Mouse (Mus musculus) T-helper 17 cell (primary cell): ENCODE results near the gene Hist1h2af.

ENCODE experiments used
- in situ Hi-C, 2 experiments: fragments of 300-600 bp; cut with MboI, MseI; formaldehyde crosslinking; loops; 1 replicate in 1 of 2; 2 replicates in 1 of 2; pipeline ENCODE4 v1.15.1; 2025; ENCODE audit warnings: high pct_unique_total_duplicates in 2 of 2

Hist1h2af gene

GRCm38 (mm10) chr13:23533560-23534367 is at the start of gene Hist1h2af:
Gene Hist1h2af, plus strand, starts transcription at chr13:23533906.
- in situ Hi-C loops: loop anchor here in 1 of 2 experiments (5.0 to 10.0 kb wide), 3 partner anchors 49 to 1819 kb away; partner anchors contain the start of genes Hist1h2ai, Hist1h2an, Hist1h2bl and Hist1h2bp

GRCm38 (mm10) chr13:23485271-23485670 is 48.4 kb upstream of the Hist1h2af start:
- in situ Hi-C loops: no loop called here

- in situ Hi-C loops: no loop called here
These were observed 45.0 kb upstream of the Hist1h2af start, which contains the start of gene Btn2a2 for GRCm38 (mm10) chr13:23488400-23489322. Gene Btn2a2, minus strand, starts transcription at chr13:23488857.

GRCm38 (mm10) chr13:23490863-23491262 is 42.8 kb upstream of the Hist1h2af start:
- in situ Hi-C loops: loop anchor here in 1 of 2 experiments (10.0 kb wide), 1 partner anchor 186 kb away; no protein-coding TSS in a partner anchor

GRCm38 (mm10) chr13:23491263-23491662 is 42.4 kb upstream of the Hist1h2af start:
- in situ Hi-C loops: loop anchor here in 1 of 2 experiments (10.0 kb wide), 1 partner anchor 186 kb away; no protein-coding TSS in a partner anchor

GRCm38 (mm10) chr13:23491990-23492389 is 41.7 kb upstream of the Hist1h2af start:
- in situ Hi-C loops: loop anchor here in 1 of 2 experiments (10.0 kb wide), 1 partner anchor 187 kb away; no protein-coding TSS in a partner anchor

- in situ Hi-C loops: loop anchor here in 1 of 2 experiments (10.0 kb wide), 1 partner anchor 191 kb away; no protein-coding TSS in a partner anchor
These were observed 38.2 kb upstream of the Hist1h2af start for GRCm38 (mm10) chr13:23495526-23495925.

GRCm38 (mm10) chr13:23497656-23498321 is 35.9 kb upstream of the Hist1h2af start:
- in situ Hi-C loops: loop anchor here in 1 of 2 experiments (10.0 kb wide), 1 partner anchor 193 kb away; no protein-coding TSS in a partner anchor

GRCm38 (mm10) chr13:23498653-23499052 is 35.1 kb upstream of the Hist1h2af start:
- in situ Hi-C loops: loop anchor here in 1 of 2 experiments (10.0 kb wide), 1 partner anchor 194 kb away; no protein-coding TSS in a partner anchor

- in situ Hi-C loops: loop anchor here in 1 of 2 experiments (10.0 kb wide), 2 partner anchors 45 to 195 kb away; no protein-coding TSS in a partner anchor
These were observed 33.8 kb upstream of the Hist1h2af start for GRCm38 (mm10) chr13:23499943-23500342.

GRCm38 (mm10) chr13:23500424-23501200 is 33.1 kb upstream of the Hist1h2af start:
- in situ Hi-C loops: loop anchor here in 1 of 2 experiments (10.0 kb wide), 1 partner anchor 46 kb away; no protein-coding TSS in a partner anchor

GRCm38 (mm10) chr13:23501511-23501910 is 32.2 kb upstream of the Hist1h2af start:
- in situ Hi-C loops: loop anchor here in 1 of 2 experiments (10.0 kb wide), 1 partner anchor 47 kb away; no protein-coding TSS in a partner anchor

GRCm38 (mm10) chr13:23502031-23502567 is 31.6 kb upstream of the Hist1h2af start:
- in situ Hi-C loops: loop anchor here in 1 of 2 experiments (10.0 kb wide), 1 partner anchor 47 kb away; no protein-coding TSS in a partner anchor

GRCm38 (mm10) chr13:23502916-23503315 is 30.8 kb upstream of the Hist1h2af start:
- in situ Hi-C loops: loop anchor here in 1 of 2 experiments (10.0 kb wide), 1 partner anchor 48 kb away; no protein-coding TSS in a partner anchor

GRCm38 (mm10) chr13:23503797-23504196 is 29.9 kb upstream of the Hist1h2af start:
- in situ Hi-C loops: loop anchor here in 1 of 2 experiments (10.0 kb wide), 1 partner anchor 49 kb away; no protein-coding TSS in a partner anchor

GRCm38 (mm10) chr13:23505662-23506345 is 27.9 kb upstream of the Hist1h2af start:
- in situ Hi-C loops: loop anchor here (5.0 to 10.0 kb wide), 2 partner anchors 51 to 199 kb away; no protein-coding TSS in a partner anchor

GRCm38 (mm10) chr13:23506351-23506750 is 27.4 kb upstream of the Hist1h2af start:
- in situ Hi-C loops: loop anchor here (5.0 to 10.0 kb wide), 2 partner anchors 52 to 199 kb away; no protein-coding TSS in a partner anchor
